In genomic region chr8:124751191-124751590, GRCm38 (mm10) we compare ENCODE assay signal across 8 mouse cellular contexts. TPM values are rescaled to one million over a fixed set of nuclear protein-coding genes. Genes with fewer than 3 reads are reported as not detected.
DNase-seq lines count a peak whose midpoint lies in the region; ATAC-seq and TF ChIP-seq lines count a peak whose summit lies in the region.

No protein-coding gene starts in this region.

- intact Hi-C loops in gastrocnemius, adult 2 months (cut with DNase I) = no loop called here

- peaks cover 31% of the 10 kb centered on the region for H3K4me1 ChIP-seq in heart, embryonic 12.5 days (replicated peaks)
- peaks cover 19% of the 10 kb centered on the region for H3K4me1 ChIP-seq in limb, embryonic 12.5 days (replicated peaks)
- H3K4me1 ChIP-seq in neural tube, embryonic 14.5 days (ENCODE audit: control insufficient read depth, insufficient read depth, low read length) = peaks cover 8% of the 10 kb centered on the region; the same call in 1 of the 2 replicates

- no peaks in the 10 kb centered on the region for H3K9me3 ChIP-seq in heart, embryonic 12.5 days (replicated peaks)
- H3K9me3 ChIP-seq in limb, embryonic 12.5 days = no peaks in the 10 kb centered on the region
- no peaks in the 10 kb centered on the region for H3K9me3 ChIP-seq in neural tube, embryonic 14.5 days (ENCODE audit: control insufficient read depth, low read length)

- peaks cover 42% of the 10 kb centered on the region for H3K27me3 ChIP-seq in heart, embryonic 12.5 days (replicated peaks)
- peaks cover 63% of the 10 kb centered on the region for H3K27me3 ChIP-seq in limb, embryonic 12.5 days
- peaks cover 28% of the 10 kb centered on the region for H3K27me3 ChIP-seq in neural tube, embryonic 14.5 days (ENCODE audit: control insufficient read depth, insufficient read depth, low read length)

- H3K36me3 ChIP-seq in heart, embryonic 12.5 days = no peaks in the 10 kb centered on the region
- H3K36me3 ChIP-seq in limb, embryonic 12.5 days = no peaks in the 10 kb centered on the region
- H3K36me3 ChIP-seq in neural tube, embryonic 14.5 days (ENCODE audit: control insufficient read depth, insufficient read depth, low read length) = no peaks in the 10 kb centered on the region

- ATAC-seq in activated CD4-positive, CD25-positive, alpha-beta regulatory T cell, adult 4 months = peak; percentile 14
- 0 out of 2 replicates have a peak, but pooled peaks have one; percentile 19 for ATAC-seq in heart, embryonic 12.5 days (ENCODE audit: insufficient number of reproducible peaks, low FRiP score)
- ATAC-seq in limb, embryonic 12.5 days (ENCODE audit: insufficient number of reproducible peaks, insufficient read depth, low FRiP score, low TSS enrichment, low read depth) = no peak
- ATAC-seq in neural tube, embryonic 14.5 days (ENCODE audit: low read depth) = no peak

- peak overlapping the region; percentile 73 for H3K27ac ChIP-seq in gastrocnemius, adult 2 months
- no peak overlapping the region for H3K27ac ChIP-seq in heart, embryonic 12.5 days (ENCODE audit: poor library complexity, severe bottlenecking)
- H3K27ac ChIP-seq in limb, embryonic 12.5 days = no peak overlapping the region
- H3K27ac ChIP-seq in neural tube, embryonic 14.5 days (ENCODE audit: low read depth, low read length) = no peak overlapping the region

- peak overlapping the region; percentile 81 for H3K4me3 ChIP-seq in gastrocnemius, adult 2 months
- H3K4me3 ChIP-seq in heart, embryonic 12.5 days = peak overlapping the region; percentile 60
- peak overlapping the region; percentile 65 for H3K4me3 ChIP-seq in limb, embryonic 12.5 days (replicated peaks)
- peak overlapping the region; percentile 41 for H3K4me3 ChIP-seq in neural tube, embryonic 14.5 days (ENCODE audit: low read depth, low read length)

- peak overlapping the region; percentile 68 for H3K9ac ChIP-seq in heart, embryonic 12.5 days
- H3K9ac ChIP-seq in limb, embryonic 12.5 days (replicated peaks) = peak overlapping the region; percentile 53
- H3K9ac ChIP-seq in neural tube, embryonic 14.5 days (replicated peaks; ENCODE audit: low read depth, low read length) = peak overlapping the region; percentile 44; the same call in 1 of the 2 replicates

- peak overlapping the region; percentile 90 for H3K4me2 ChIP-seq in heart, embryonic 12.5 days
- peak overlapping the region; percentile 84 for H3K4me2 ChIP-seq in limb, embryonic 12.5 days
- H3K4me2 ChIP-seq in neural tube, embryonic 14.5 days (ENCODE audit: low read depth, low read length) = peak overlapping the region; percentile 67

- under 1% methylated on average over 31 of the region's 31 CpGs for WGBS in heart, embryonic 12.5 days
- 0% methylated on average over 31 of the region's 31 CpGs for WGBS in limb, embryonic 12.5 days
- under 1% methylated on average over 31 of the region's 31 CpGs for WGBS in neural tube, embryonic 14.5 days

- TF ChIP-seq CTCF in gastrocnemius, adult 2 months (IDR thresholded peaks at IDR 0.05) = no peak

- DNase-seq in gastrocnemius, adult 2 months = peak; percentile 36
- no peak for DNase-seq in gastrocnemius, postnatal 25 days
- DNase-seq in spleen, postnatal 36 days (ENCODE audit: low spot score in 2 of 2) = no peak
- no peak for DNase-seq in urinary bladder, adult 2 months (ENCODE audit: low spot score)

RNA-seq across cellular contexts. Expression of gene Fam89a, which starts 0.4 kb away (rescaled TPM):
- total RNA-seq in gastrocnemius, adult 2 months (2021) = 1 to 10 TPM in 1 of 2 experiments, under 1 TPM in 1; 0.54 to 1.2 TPM
- under 1 TPM; 0.40 to 0.74 TPM for total RNA-seq in gastrocnemius, postnatal 25 days (2021)
- polyA plus RNA-seq in activated CD4-positive, CD25-positive, alpha-beta regulatory T cell, adult 4 months (2017; shearing (Covaris generic)) = 1 to 10 TPM in 1 of 2 experiments, under 1 TPM in 1; 0.50 to 1.1 TPM
- 2.6 and 2.8 TPM in 2 replicates for polyA plus RNA-seq in heart, embryonic 12.5 days (2016; fragmentation: Nextera tagmentation; extraction: Ambion mirVana)
- polyA plus RNA-seq in limb, embryonic 12.5 days (2016; fragmentation: Nextera tagmentation; extraction: Ambion mirVana) = 4.4 and 4.8 TPM in 2 replicates
- polyA plus RNA-seq in neural tube, embryonic 14.5 days (2014; fragmentation: Nextera tagmentation; extraction: Ambion mirVana) = 0.91 and 7.0 TPM in 2 replicates
- 1.1 and 1.5 TPM in 2 replicates for polyA plus RNA-seq in urinary bladder, adult 2 months (2012; rRNA removed)

RNA-seq across cellular contexts. Expression of gene Arv1, which starts 29.3 kb away (rescaled TPM):
- 1 to 10 TPM; 2.9 to 3.5 TPM for total RNA-seq in gastrocnemius, adult 2 months (2021)
- total RNA-seq in gastrocnemius, postnatal 25 days (2021) = 1 to 10 TPM; 3.2 to 3.7 TPM
- 10 to 100 TPM; 19.8 to 21.9 TPM for polyA plus RNA-seq in activated CD4-positive, CD25-positive, alpha-beta regulatory T cell, adult 4 months (2017; shearing (Covaris generic))
- polyA plus RNA-seq in heart, embryonic 12.5 days (2016; fragmentation: Nextera tagmentation; extraction: Ambion mirVana) = 20.2 and 21.3 TPM in 2 replicates
- 29.2 and 34.2 TPM in 2 replicates for polyA plus RNA-seq in limb, embryonic 12.5 days (2016; fragmentation: Nextera tagmentation; extraction: Ambion mirVana)
- polyA plus RNA-seq in neural tube, embryonic 14.5 days (2014; fragmentation: Nextera tagmentation; extraction: Ambion mirVana) = 38.0 and 39.3 TPM in 2 replicates
- 11.7 and 15.4 TPM in 2 replicates for polyA plus RNA-seq in urinary bladder, adult 2 months (2012; rRNA removed)

RNA-seq across cellular contexts. Expression of gene Ttc13, which starts 29.4 kb away (rescaled TPM):
- 10 to 100 TPM; 19.3 to 20.8 TPM for total RNA-seq in gastrocnemius, adult 2 months (2021)
- total RNA-seq in gastrocnemius, postnatal 25 days (2021) = 10 to 100 TPM; 18.6 to 20.8 TPM
- 10 to 100 TPM; 31.1 to 42.0 TPM for polyA plus RNA-seq in activated CD4-positive, CD25-positive, alpha-beta regulatory T cell, adult 4 months (2017; shearing (Covaris generic))
- polyA plus RNA-seq in heart, embryonic 12.5 days (2016; fragmentation: Nextera tagmentation; extraction: Ambion mirVana) = 42.8 and 43.3 TPM in 2 replicates
- 51.4 and 52.0 TPM in 2 replicates for polyA plus RNA-seq in limb, embryonic 12.5 days (2016; fragmentation: Nextera tagmentation; extraction: Ambion mirVana)
- 70.9 and 73.9 TPM in 2 replicates for polyA plus RNA-seq in neural tube, embryonic 14.5 days (2014; fragmentation: Nextera tagmentation; extraction: Ambion mirVana)
- 18.2 and 19.1 TPM in 2 replicates for polyA plus RNA-seq in urinary bladder, adult 2 months (2012; rRNA removed)

RNA-seq across cellular contexts. Expression of gene Trim67, which starts 41.7 kb away (rescaled TPM):
- under 1 TPM; 0.06 to 0.10 TPM for total RNA-seq in gastrocnemius, adult 2 months (2021)
- under 1 TPM; 0.13 to 0.21 TPM for total RNA-seq in gastrocnemius, postnatal 25 days (2021)
- not detected for polyA plus RNA-seq in activated CD4-positive, CD25-positive, alpha-beta regulatory T cell, adult 4 months (2017; shearing (Covaris generic))
- polyA plus RNA-seq in heart, embryonic 12.5 days (2016; fragmentation: Nextera tagmentation; extraction: Ambion mirVana) = 0.24 and 0.33 TPM in 2 replicates
- 0.05 TPM in 1 of 2 replicates, not detected in the other for polyA plus RNA-seq in limb, embryonic 12.5 days (2016; fragmentation: Nextera tagmentation; extraction: Ambion mirVana)
- polyA plus RNA-seq in neural tube, embryonic 14.5 days (2014; fragmentation: Nextera tagmentation; extraction: Ambion mirVana) = 36.7 and 42.7 TPM in 2 replicates
- polyA plus RNA-seq in urinary bladder, adult 2 months (2012; rRNA removed) = 0.08 and 0.10 TPM in 2 replicates

Comparison
In these comparisons a context has a peak if more than half of its experiments do, and no peak if none do; other contexts are left out.
1. ATAC-seq: peak in activated CD4-positive, CD25-positive, alpha-beta regulatory T cell, adult 4 months (single experiment) and heart, embryonic 12.5 days (single experiment); none in limb, embryonic 12.5 days (single experiment) and neural tube, embryonic 14.5 days (single experiment).
2. Peak in every context shown above with its lines, with median percentiles within 50 percentile points of each other: H3K4me3 ChIP-seq, H3K4me2 ChIP-seq and H3K9ac ChIP-seq.